Comparison of ENCODE assay signal across 18 mouse cellular contexts in genomic region chr5:147778557-147778956, GRCm38 (mm10). TPM values are rescaled to one million over a fixed set of nuclear protein-coding genes. Genes with fewer than 3 reads are reported as not detected.
DNase-seq lines count a peak whose midpoint lies in the region; ATAC-seq lines count a peak whose summit lies in the region.
"Had no signal": no experiment of that assay in that cellular context is flagged by ENCODE, and none has a peak within 500 bp of the region (broad histone marks: within the 10 kb centered on the region; RNA-seq: fewer than 3 reads in every experiment).

No protein-coding gene starts in this region.

- H3K4me1 ChIP-seq in embryonic facial prominence, embryonic 12.5 days = peaks cover 19% of the 10 kb centered on the region; the same call in 1 of the 2 replicates
- peaks cover 17% of the 10 kb centered on the region for H3K4me1 ChIP-seq in limb, embryonic 12.5 days (replicated peaks)
- H3K4me1 ChIP-seq: intestine, embryonic 15.5 days had no signal

- no peak overlapping the region for H3K4me3 ChIP-seq in embryonic facial prominence, embryonic 12.5 days
- H3K4me3 ChIP-seq in limb, embryonic 12.5 days (replicated peaks) = no peak overlapping the region
- H3K4me3 ChIP-seq: hindbrain, embryonic 13.5 days; intestine, embryonic 15.5 days; neural tube, embryonic 13.5 days had no signal

- no peak overlapping the region for H3K9ac ChIP-seq in embryonic facial prominence, embryonic 12.5 days
- no peak overlapping the region for H3K9ac ChIP-seq in limb, embryonic 12.5 days (replicated peaks)
- H3K9ac ChIP-seq: hindbrain, embryonic 13.5 days; intestine, embryonic 15.5 days; neural tube, embryonic 13.5 days had no signal

- no peaks in the 10 kb centered on the region for H3K36me3 ChIP-seq in embryonic facial prominence, embryonic 12.5 days
- H3K36me3 ChIP-seq in limb, embryonic 12.5 days = no peaks in the 10 kb centered on the region
- H3K36me3 ChIP-seq: hindbrain, embryonic 13.5 days; intestine, embryonic 15.5 days; neural tube, embryonic 13.5 days had no signal

- peak; percentile 49 for DNase-seq in embryo, embryonic 10.5 days (ENCODE audit: low spot score)
- DNase-seq in embryo, embryonic 10 days (ENCODE audit: low spot score) = no peak
- DNase-seq in Muller cell, postnatal 12 days (ENCODE audit: inconsistent ontology term) = peak; percentile 40
- DNase-seq in adrenal gland, postnatal 36 days = no peak
- DNase-seq in left cerebral cortex, adult 8-10 months (ENCODE audit: low spot score in 2 of 2) = no peak
- DNase-seq in left cerebral cortex, postnatal 10 days (ENCODE audit: extremely low spot score in 1 of 2, low spot score in 2 of 2) = no peak
- DNase-seq: cerebellum, postnatal 25 days; gastrocnemius, postnatal 10 days; layer of hippocampus, postnatal 36 days; left cerebral cortex, postnatal 4 days; right cerebral cortex, postnatal 14 days had no signal

- 0 out of 2 replicates have a peak, but pooled peaks cover 3% of the 10 kb centered on the region for H3K9me3 ChIP-seq in embryonic facial prominence, embryonic 12.5 days
- H3K9me3 ChIP-seq in limb, embryonic 12.5 days = no peaks in the 10 kb centered on the region
- H3K9me3 ChIP-seq: hindbrain, embryonic 13.5 days; intestine, embryonic 15.5 days; neural tube, embryonic 13.5 days had no signal

- intact Hi-C loops in left cerebral cortex, postnatal 10 days (cut with DNase I) = no loop called here

- H3K27me3 ChIP-seq in embryonic facial prominence, embryonic 12.5 days = no peaks in the 10 kb centered on the region
- no peaks in the 10 kb centered on the region for H3K27me3 ChIP-seq in limb, embryonic 12.5 days
- H3K27me3 ChIP-seq: CH12.LX; hindbrain, embryonic 13.5 days; intestine, embryonic 15.5 days; neural tube, embryonic 13.5 days had no signal

- 34% methylated on average over 9 of the region's 9 CpGs for WGBS in embryonic facial prominence, embryonic 12.5 days
- WGBS in limb, embryonic 12.5 days = 42% methylated on average over 9 of the region's 9 CpGs

- peak overlapping the region; percentile 50; the same call in 1 of the 2 replicates for H3K27ac ChIP-seq in embryonic facial prominence, embryonic 12.5 days
- H3K27ac ChIP-seq in limb, embryonic 12.5 days = peak overlapping the region; percentile 56; the same call in 1 of the 2 replicates
- H3K27ac ChIP-seq: hindbrain, embryonic 13.5 days; intestine, embryonic 15.5 days; neural tube, embryonic 13.5 days had no signal

- no peak for ATAC-seq in embryonic facial prominence, embryonic 12.5 days (ENCODE audit: insufficient number of reproducible peaks, insufficient read depth, low FRiP score, low TSS enrichment)
- ATAC-seq in limb, embryonic 12.5 days (ENCODE audit: insufficient number of reproducible peaks, insufficient read depth, low FRiP score, low TSS enrichment, low read depth) = no peak
- ATAC-seq: intestine, embryonic 15.5 days had no signal

- no peak overlapping the region for H3K4me2 ChIP-seq in embryonic facial prominence, embryonic 12.5 days (replicated peaks)
- no peak overlapping the region for H3K4me2 ChIP-seq in limb, embryonic 12.5 days
- H3K4me2 ChIP-seq: hindbrain, embryonic 13.5 days; intestine, embryonic 15.5 days; neural tube, embryonic 13.5 days had no signal

RNA-seq across cellular contexts. Expression of gene Flt1, which starts 52.7 kb away (rescaled TPM):
- 12.7 and 16.3 TPM in 2 replicates for polyA plus RNA-seq in embryonic facial prominence, embryonic 12.5 days (2016; fragmentation: Nextera tagmentation; extraction: Ambion mirVana)
- 11.2 and 12.6 TPM in 2 replicates for polyA plus RNA-seq in limb, embryonic 12.5 days (2016; fragmentation: Nextera tagmentation; extraction: Ambion mirVana)
- 10 to 100 TPM; 42.8 to 92.8 TPM for total RNA-seq in adrenal gland, postnatal 36 days (2021)
- 10 to 100 TPM; 32.9 to 40.4 (median 35.7) TPM for total RNA-seq in left cerebral cortex, adult 8-10 months (2022)
- total RNA-seq in left cerebral cortex, postnatal 10 days (2021) = 10 to 100 TPM; 23.5 to 24.7 TPM
- total RNA-seq: megakaryocyte-erythroid progenitor cell, adult 5-6 weeks had no signal

Comparison
In these comparisons a context has a peak if more than half of its experiments do, and no peak if none do; other contexts are left out.
1. DNase-seq: peak in embryo, embryonic 10.5 days (single experiment) and Muller cell, postnatal 12 days (single experiment); none in embryo, embryonic 10 days (single experiment), adrenal gland, postnatal 36 days (0 of 2), left cerebral cortex, adult 8-10 months (0 of 2) and left cerebral cortex, postnatal 10 days (0 of 2).